Mouse (Mus musculus) testis, adult 2 months (tissue): ENCODE data around the gene Cdc14b.

Experiments used
- CTCF ChIP-seq: fragments of 200-500 bp; IDR thresholded peaks from 2 replicates; pipeline ENCODE4 v1.5.1; 2012; ENCODE audit warnings: low read depth, mild to moderate bottlenecking, inconsistent platforms, low read length, moderate library complexity; ENCODE audit not compliant: control insufficient read depth, insufficient read depth, insufficient replicate concordance
- POLR2A ChIP-seq: fragments of 200-500 bp; IDR thresholded peaks from 2 replicates; pipeline ENCODE4 v1.6.1; 2012; ENCODE audit warnings: low read depth, mild to moderate bottlenecking, inconsistent platforms, low read length, moderate library complexity; ENCODE audit not compliant: control insufficient read depth

GRCm38 (mm10) chr13:64153083-64153682 lies 121.9 kb downstream of the Cdc14b start, which contains the start of gene Zfp367:
- TF ChIP-seq POLR2A = no peak
- no peak for TF ChIP-seq CTCF
